Mouse (Mus musculus): ENCODE data around the gene Cc2d2b. TPM values are rescaled to one million over a fixed set of nuclear protein-coding genes. Genes with fewer than 3 reads are reported as not detected.

The Cc2d2b gene
- polyA plus RNA-seq, 1 experiment from 2014 or later = 0.79 TPM

DNA sequence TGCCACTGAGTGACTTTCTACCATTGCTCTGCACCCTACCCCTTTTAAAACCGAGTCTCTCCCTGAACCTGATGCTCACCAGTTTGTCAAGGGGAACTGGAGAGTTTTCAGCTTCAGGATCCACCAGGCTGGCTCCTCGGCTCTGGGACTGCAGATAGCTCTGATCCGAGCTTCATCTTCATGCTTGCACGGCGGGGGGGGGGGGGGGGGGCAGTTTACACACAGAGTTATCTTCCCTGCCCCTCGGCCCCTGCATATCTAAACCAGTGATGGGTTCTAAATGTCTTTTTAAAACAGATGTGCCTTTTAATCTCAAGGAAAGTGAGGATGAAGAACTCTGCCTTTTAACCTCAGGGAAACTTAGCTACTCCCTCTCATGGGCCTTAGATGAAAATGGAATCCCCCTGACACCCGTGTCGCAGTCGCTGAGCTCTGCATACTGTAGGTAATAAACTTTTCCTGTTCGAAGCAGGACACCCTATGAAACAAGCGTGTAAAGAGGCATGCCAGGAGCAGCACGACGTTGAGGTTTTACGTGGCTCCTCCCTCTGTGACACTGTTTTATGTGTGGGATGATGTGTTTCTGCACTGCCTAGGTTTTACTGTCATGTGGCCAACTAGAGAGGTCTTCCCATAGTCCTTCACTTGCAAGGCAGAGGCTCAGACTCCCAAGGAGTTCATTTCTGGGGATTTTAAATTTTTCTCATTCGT is 39.6 kb downstream of the Cc2d2b start:
- no peaks in the 10 kb centered on the region for H3K36me3 ChIP-seq
- peaks cover 12% of the 10 kb centered on the region; the same call in 1 of the 2 replicates for H3K27me3 ChIP-seq (ENCODE audit: insufficient read depth, poor library complexity, severe bottlenecking)
- no peak overlapping the region for H3K27ac ChIP-seq
- no peak overlapping the region for H3K4me3 ChIP-seq
- DNase-seq (ENCODE audit: low spot score) = no peak
- 59% methylated on average over 15 of the region's 15 CpGs for WGBS
- H3K4me1 ChIP-seq = no peaks in the 10 kb centered on the region
- no peaks in the 10 kb centered on the region for H3K9me3 ChIP-seq

DNA sequence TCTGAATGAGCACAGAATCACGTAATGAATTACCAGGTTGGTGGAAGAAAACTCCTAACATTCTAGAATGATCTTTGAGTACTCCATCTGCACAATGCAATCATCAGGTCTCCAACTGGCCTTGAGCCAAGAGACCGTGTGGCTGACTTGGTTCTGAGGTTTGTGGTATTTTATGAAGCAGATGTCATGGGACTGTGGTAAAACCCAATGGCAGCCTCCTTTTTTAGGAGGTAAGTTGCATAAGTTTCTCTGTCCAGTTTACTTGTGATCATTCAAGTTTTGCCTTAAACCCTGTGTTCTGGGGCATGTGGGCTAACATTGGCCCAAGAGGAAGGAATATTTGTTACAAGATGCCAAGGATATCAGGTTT is 40.1 kb downstream of the Cc2d2b start:
- Histone ChIP-seq H3K4me3 (no peak overlapping the region), H3K27me3 (ENCODE audit: insufficient read depth, poor library complexity, severe bottlenecking) (peaks cover 18% of the 10 kb centered on the region; the same call in 1 of the 2 replicates), H3K36me3 (no peaks in the 10 kb centered on the region), H3K27ac (no peak overlapping the region), H3K9me3 (no peaks in the 10 kb centered on the region), H3K4me1 (no peaks in the 10 kb centered on the region)
- no peak for DNase-seq (ENCODE audit: low spot score)
- 79% methylated on average over 2 of the region's 2 CpGs for WGBS

DNA sequence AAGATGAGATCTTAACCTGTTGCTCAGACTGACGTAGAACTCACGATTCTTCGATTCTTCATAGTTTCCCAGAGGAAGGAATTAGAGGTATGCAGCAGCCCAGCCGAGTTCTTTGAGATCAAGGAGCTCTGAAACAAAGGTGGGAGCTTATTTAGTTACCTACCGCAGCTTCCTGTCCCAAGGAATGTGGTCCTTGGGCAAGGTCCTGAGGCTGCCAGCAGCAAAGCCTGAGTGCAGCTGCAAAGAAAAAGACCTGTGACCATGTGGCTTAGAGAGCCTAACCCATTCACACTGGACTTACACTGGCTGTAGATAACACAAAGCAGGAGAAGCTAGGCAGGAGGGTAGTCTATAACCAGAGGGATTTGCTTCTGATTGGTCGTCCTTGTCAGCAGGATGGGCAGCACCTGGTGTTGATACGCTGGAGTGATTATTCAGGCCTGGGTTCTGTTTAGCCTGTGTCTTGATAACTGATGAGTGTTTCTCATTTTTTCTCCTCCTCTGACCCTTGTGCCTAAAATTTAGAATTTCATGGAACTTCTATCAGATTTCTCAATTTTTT is 56.7 kb downstream of the Cc2d2b start:
- no peak for DNase-seq (ENCODE audit: low spot score)
- no peaks in the 10 kb centered on the region for H3K36me3 ChIP-seq
- H3K27ac ChIP-seq = no peak overlapping the region
- WGBS = 45% methylated on average over 7 of the region's 7 CpGs
- peaks cover 4% of the 10 kb centered on the region; the same call in 1 of the 2 replicates for H3K27me3 ChIP-seq (ENCODE audit: insufficient read depth, poor library complexity, severe bottlenecking)
- H3K9me3 ChIP-seq = no peaks in the 10 kb centered on the region
- no peaks in the 10 kb centered on the region for H3K4me1 ChIP-seq
- H3K4me3 ChIP-seq = no peak overlapping the region

DNA sequence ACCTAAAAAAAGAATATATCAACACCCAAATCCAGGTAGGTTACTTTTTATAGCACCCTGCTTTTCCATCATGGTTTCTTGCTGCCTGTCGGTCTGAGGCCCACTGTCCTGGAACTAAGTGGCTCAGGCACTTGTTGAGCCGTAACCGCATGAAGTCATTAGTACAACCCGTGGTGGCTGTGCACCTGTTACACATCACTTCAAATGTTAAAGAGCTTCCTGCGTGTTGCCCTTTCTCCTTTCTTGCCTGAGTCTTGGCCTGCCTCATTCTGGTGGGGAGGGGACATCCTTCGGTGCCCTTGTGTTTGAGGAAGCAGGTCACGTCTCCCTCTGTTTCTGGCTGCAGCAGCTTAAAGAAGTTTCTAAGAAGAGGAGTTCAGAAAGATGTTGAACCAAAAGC is 61.3 kb downstream of the Cc2d2b start:
- Histone ChIP-seq H3K9me3 (no peaks in the 10 kb centered on the region), H3K27ac (no peak overlapping the region), H3K36me3 (no peaks in the 10 kb centered on the region), H3K4me3 (no peak overlapping the region), H3K27me3 (ENCODE audit: insufficient read depth, poor library complexity, severe bottlenecking) (peaks cover 4% of the 10 kb centered on the region; the same call in 1 of the 2 replicates), H3K4me1 (peaks cover 17% of the 10 kb centered on the region)
- WGBS = 81% methylated on average over 7 of the region's 7 CpGs
- no peak for DNase-seq (ENCODE audit: low spot score)

DNA sequence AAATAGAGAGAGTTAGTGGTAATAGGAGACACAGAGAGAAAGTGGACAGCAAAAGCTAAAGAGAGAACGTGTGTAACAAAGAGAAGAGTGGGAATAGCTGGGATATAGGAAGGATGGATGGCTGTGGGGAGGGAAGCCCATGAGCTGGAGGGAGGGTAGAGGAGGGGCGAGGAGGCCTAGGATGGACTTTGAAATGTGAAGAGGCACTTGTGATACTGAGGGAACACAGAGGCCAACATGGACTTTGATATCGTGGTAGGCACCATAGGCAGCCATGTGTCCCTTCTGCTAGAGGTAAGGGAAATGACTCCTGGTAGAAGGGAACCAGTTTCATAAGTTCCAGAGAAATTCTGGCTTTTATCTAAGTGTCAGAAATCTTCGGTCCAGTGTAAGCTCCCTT is 63.3 kb downstream of the Cc2d2b start:
- peaks cover 17% of the 10 kb centered on the region for H3K4me1 ChIP-seq
- H3K27me3 ChIP-seq (ENCODE audit: insufficient read depth, poor library complexity, severe bottlenecking) = peaks cover 4% of the 10 kb centered on the region; the same call in 1 of the 2 replicates
- H3K36me3 ChIP-seq = no peaks in the 10 kb centered on the region
- WGBS = 62% methylated on average over 4 of the region's 4 CpGs
- H3K4me3 ChIP-seq = no peak overlapping the region
- H3K27ac ChIP-seq = no peak overlapping the region
- no peaks in the 10 kb centered on the region for H3K9me3 ChIP-seq
- DNase-seq (ENCODE audit: low spot score) = no peak

DNA sequence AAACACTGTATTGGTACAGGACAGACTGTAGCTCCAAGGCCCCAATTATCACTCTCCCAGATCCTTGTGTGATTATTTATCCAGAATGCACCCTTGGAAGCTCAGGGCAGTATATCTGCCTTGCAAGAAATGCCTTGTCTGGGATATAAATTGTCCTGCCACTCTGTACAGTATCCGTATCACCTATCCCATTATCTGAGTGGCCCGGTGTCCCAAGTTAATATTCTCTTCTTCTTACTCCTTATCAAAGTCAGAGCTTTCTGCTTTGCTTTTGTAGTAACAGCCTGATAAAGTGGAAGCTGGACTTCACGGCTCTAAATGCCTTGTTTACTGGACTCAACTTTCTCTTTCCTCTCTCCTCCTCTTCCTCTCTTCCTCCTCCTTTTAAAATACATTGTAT is 64.2 kb downstream of the Cc2d2b start:
- DNase-seq (ENCODE audit: low spot score) = no peak
- H3K27ac ChIP-seq = no peak overlapping the region
- 34% methylated on average over 3 of the region's 3 CpGs for WGBS
- peaks cover 4% of the 10 kb centered on the region; the same call in 1 of the 2 replicates for H3K27me3 ChIP-seq (ENCODE audit: insufficient read depth, poor library complexity, severe bottlenecking)
- H3K4me3 ChIP-seq = no peak overlapping the region
- no peaks in the 10 kb centered on the region for H3K9me3 ChIP-seq
- no peaks in the 10 kb centered on the region for H3K36me3 ChIP-seq
- peaks cover 17% of the 10 kb centered on the region for H3K4me1 ChIP-seq

DNA sequence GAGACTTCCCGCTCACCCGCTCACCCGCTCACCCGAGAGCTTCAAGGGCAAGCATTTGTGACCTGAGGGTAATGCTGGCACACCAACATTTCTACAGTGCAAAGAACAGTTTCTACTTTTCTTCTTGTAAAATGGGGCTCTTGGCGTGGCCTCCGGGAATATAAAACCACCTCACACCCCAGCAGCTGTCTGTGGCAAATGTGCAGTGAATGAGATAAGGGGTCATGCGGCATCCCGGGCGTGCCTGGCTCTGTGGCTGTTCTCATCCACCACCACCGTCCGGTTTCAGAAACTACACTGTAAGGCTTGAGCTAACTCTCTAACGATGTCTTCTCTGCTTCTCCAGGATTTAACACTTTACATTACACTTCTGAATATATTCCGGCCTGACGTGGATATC is 64.8 kb downstream of the Cc2d2b start:
- DNase-seq (ENCODE audit: low spot score) = peak; percentile 90
- Histone ChIP-seq H3K36me3 (no peaks in the 10 kb centered on the region), H3K4me1 (peaks cover 17% of the 10 kb centered on the region), H3K9me3 (no peaks in the 10 kb centered on the region), H3K27me3 (ENCODE audit: insufficient read depth, poor library complexity, severe bottlenecking) (peaks cover 3% of the 10 kb centered on the region; the same call in 1 of the 2 replicates), H3K4me3 (peak overlapping the region; percentile 29; the same call in 1 of the 2 replicates), H3K27ac (peak overlapping the region; percentile 74; the same call in 1 of the 2 replicates)
- 43% methylated on average over 14 of the region's 14 CpGs for WGBS

DNA sequence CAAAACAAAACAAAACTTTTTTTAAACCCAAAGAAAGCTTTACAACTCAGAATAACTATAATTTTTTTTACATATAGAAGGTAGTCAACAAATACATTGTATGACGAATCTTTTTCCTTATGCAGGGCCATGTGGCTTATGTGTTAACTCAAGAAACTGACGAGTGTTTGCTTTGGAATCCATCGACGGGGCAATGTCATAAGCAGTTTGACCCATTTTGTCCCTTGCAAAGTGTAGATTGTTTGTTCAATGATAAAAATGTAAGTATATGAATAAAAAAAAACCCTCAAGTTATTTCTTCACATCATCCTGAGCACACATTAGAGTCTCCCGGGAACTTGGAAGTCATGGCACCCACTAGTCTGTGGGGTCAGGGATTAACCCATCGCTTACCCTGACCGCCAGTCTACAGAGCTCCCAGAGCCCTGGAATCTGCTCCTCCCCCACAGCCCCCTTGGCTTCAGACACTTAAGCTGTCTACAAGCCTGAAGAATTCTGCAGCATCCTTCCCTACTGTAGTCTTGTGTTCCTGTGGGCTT is 67.2 kb downstream of the Cc2d2b start:
- no peaks in the 10 kb centered on the region for H3K36me3 ChIP-seq
- DNase-seq (ENCODE audit: low spot score) = no peak
- 77% methylated on average over 7 of the region's 7 CpGs for WGBS

DNA sequence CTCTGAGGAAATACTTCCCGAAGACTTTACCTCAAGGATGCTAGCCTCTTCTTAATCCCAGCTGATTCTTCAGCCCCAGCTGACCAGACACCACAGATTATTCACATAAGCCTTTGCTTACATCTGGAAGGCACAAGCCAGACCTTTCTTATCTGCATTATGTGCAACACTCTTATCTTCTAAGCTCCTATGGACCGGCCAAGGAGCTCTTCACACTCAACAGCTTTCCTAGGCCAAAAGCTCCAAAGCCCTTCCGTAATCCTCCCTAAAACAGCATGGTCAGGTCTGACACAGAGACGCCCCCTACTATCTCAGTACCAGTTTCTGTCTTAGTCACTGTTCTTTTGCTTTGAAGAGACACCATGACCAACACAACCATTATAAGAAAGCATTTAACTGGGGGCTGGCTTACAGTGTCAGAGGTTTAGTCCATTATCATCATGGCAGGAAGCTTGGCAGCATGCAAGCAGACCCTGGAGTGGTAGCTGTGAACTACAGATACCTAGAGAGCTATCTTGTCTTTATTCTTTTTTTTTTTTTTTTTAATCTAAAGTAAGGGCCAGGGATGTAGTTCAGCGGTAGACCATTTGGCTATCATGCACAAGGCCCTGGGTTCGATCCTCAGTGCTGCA is 69.5 kb downstream of the Cc2d2b start:
- Histone ChIP-seq H3K27ac (no peak overlapping the region), H3K4me1 (peaks cover 5% of the 10 kb centered on the region), H3K9me3 (no peaks in the 10 kb centered on the region), H3K4me3 (no peak overlapping the region), H3K36me3 (no peaks in the 10 kb centered on the region), H3K27me3 (ENCODE audit: insufficient read depth, poor library complexity, severe bottlenecking) (no peaks in the 10 kb centered on the region)
- DNase-seq (ENCODE audit: low spot score) = no peak
- 64% methylated on average over 6 of the region's 6 CpGs for WGBS

More for the DNA sequence above, 67.2 kb downstream of the Cc2d2b start:
- Histone ChIP-seq H3K9me3 (no peaks in the 10 kb centered on the region), H3K27ac (no peak overlapping the region), H3K4me3 (no peak overlapping the region), H3K4me1 (peaks cover 17% of the 10 kb centered on the region), H3K27me3 (ENCODE audit: insufficient read depth, poor library complexity, severe bottlenecking) (no peaks in the 10 kb centered on the region)

DNA sequence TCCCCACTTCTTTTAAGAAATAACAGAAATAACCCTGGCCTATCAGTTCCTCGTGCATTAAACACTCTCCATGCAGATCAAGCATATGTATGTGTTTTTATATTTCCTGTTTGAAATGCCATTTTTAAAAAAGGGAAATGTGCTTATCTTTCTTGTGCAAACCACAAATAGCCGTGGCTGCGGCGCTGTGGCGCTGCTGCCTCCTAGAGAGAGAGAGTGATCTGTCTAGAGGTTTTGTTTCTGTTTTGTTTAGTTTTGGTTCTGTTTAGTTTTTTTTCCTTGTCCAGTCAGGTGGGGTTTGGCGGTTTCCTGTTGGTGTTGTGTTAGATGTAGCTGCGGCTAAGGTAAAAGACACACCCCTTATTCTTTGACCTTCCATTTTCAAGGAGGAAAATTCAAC is 70.2 kb downstream of the Cc2d2b start:
- no peaks in the 10 kb centered on the region for H3K4me1 ChIP-seq
- 60% methylated on average over 7 of the region's 7 CpGs for WGBS
- no peak overlapping the region for H3K4me3 ChIP-seq
- no peaks in the 10 kb centered on the region for H3K9me3 ChIP-seq
- no peaks in the 10 kb centered on the region for H3K36me3 ChIP-seq
- no peaks in the 10 kb centered on the region for H3K27me3 ChIP-seq (ENCODE audit: insufficient read depth, poor library complexity, severe bottlenecking)
- H3K27ac ChIP-seq = 0 out of 2 replicates have a peak overlapping the region, but pooled peaks have one; percentile 29
- DNase-seq (ENCODE audit: low spot score) = no peak

DNA sequence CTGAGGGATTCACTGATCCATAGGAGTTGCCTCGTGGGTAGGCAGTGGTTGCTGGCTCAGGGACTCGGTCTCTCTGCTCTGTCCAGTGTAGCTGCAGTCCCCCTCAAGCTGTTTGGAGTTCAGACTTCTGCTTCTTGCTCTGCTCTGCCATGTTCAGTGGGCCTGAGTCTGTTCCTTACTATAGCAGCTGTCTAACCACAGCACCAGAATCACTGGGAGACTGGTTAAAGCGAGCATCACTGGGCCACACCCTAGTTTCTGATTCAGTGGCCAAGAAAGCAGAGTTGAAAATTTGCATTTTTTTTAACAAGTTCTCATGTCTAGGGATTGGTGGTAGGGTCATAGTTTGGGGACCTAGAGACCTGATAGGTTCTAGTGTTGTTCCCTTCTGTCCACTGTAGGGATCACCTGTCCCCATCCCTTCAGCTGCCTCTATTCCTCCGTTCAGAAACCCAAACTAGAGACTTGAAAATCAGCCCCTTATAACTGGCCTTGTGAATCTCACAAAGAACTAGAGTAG is 72.8 kb downstream of the Cc2d2b start:
- 76% methylated on average over 4 of the region's 4 CpGs for WGBS
- H3K27me3 ChIP-seq (ENCODE audit: insufficient read depth, poor library complexity, severe bottlenecking) = no peaks in the 10 kb centered on the region
- no peak overlapping the region for H3K27ac ChIP-seq
- no peaks in the 10 kb centered on the region for H3K36me3 ChIP-seq
- no peak overlapping the region for H3K4me3 ChIP-seq
- H3K4me1 ChIP-seq = no peaks in the 10 kb centered on the region
- no peak for DNase-seq (ENCODE audit: low spot score)
- H3K9me3 ChIP-seq = no peaks in the 10 kb centered on the region

DNA sequence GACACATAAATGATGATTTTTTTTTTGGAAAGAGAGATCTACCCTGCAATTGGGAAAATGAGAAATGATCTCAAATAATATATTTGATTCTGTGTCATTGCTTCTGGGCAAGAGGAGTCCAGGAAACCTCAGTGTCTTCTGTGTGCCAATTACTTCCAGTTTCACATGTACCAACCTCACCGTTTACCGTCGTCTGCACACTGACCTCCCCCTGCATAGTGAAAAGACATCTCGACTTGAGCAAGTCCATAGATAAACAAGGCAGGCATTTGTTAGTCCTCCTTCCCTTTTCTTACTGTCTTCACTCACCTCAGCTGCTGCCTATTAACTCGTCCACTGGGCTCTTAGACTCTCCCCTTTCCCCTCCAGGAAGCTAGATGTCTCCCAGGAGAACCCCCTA is 77.1 kb downstream of the Cc2d2b start:
- Histone ChIP-seq H3K4me3 (no peak overlapping the region), H3K4me1 (no peaks in the 10 kb centered on the region; the same call in 1 of the 2 replicates), H3K27ac (no peak overlapping the region), H3K36me3 (no peaks in the 10 kb centered on the region), H3K27me3 (ENCODE audit: insufficient read depth, poor library complexity, severe bottlenecking) (no peaks in the 10 kb centered on the region), H3K9me3 (no peaks in the 10 kb centered on the region)
- WGBS = 73% methylated on average over 5 of the region's 5 CpGs
- DNase-seq (ENCODE audit: low spot score) = no peak

DNA sequence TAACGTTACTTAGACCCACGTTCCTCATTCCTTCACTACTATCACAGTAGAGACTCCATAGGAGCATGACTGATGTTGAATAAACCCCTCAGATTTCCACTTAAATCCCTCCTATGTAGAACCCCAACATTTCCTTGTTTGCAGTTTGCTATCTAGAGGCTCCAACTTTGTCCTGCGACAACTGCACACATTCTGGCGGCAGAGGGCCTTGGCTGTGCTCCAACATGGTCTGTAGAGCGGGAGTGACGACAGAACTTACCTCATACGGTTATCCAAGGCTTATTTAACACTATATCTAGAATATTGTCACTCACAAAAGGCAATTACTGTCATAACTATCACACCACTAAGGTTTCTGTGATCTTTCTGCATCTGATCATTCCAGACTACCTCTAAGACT is 78.2 kb downstream of the Cc2d2b start:
- H3K36me3 ChIP-seq = no peaks in the 10 kb centered on the region
- H3K4me3 ChIP-seq = no peak overlapping the region
- no peak overlapping the region for H3K27ac ChIP-seq
- DNase-seq (ENCODE audit: low spot score) = no peak
- H3K27me3 ChIP-seq (ENCODE audit: insufficient read depth, poor library complexity, severe bottlenecking) = no peaks in the 10 kb centered on the region
- WGBS = 75% methylated on average over 7 of the region's 7 CpGs
- no peaks in the 10 kb centered on the region for H3K9me3 ChIP-seq
- H3K4me1 ChIP-seq = no peaks in the 10 kb centered on the region; the same call in 1 of the 2 replicates
